Mouse (Mus musculus) lung, adult 18-20 months (tissue): Measurements from ENCODE around the gene Prdm9.
A peak's percentile ranks its signal among the peaks of the same experiment; 100 is the strongest.

Experiments used
- DNase-seq, 2 experiments: peaks; one replicate each; pipeline ENCODE4 v3.0.0; 2022; ENCODE audit warnings: mixed read lengths in 2 of 2

Prdm9 gene

GRCm38 (mm10) chr17:15526986-15527810 is 37.0 kb downstream of the Prdm9 start, which contains the start of gene Pdcd2:
Gene Pdcd2 (minus strand): TSS chr17:15527301.
- peak; percentile 96 for DNase-seq

- DNase-seq: no peak
These were observed 37.9 kb downstream of the Prdm9 start for GRCm38 (mm10) chr17:15526304-15526703.

- DNase-seq: no peak
These were observed 45.4 kb downstream of the Prdm9 start for GRCm38 (mm10) chr17:15518766-15519165.

- no peak for DNase-seq
These were observed 46.0 kb downstream of the Prdm9 start for GRCm38 (mm10) chr17:15518186-15518585.

- no peak for DNase-seq
These were observed 46.4 kb downstream of the Prdm9 start for GRCm38 (mm10) chr17:15517776-15518175.

GRCm38 (mm10) chr17:15510694-15511093 is 53.5 kb downstream of the Prdm9 start:
- DNase-seq: no peak

GRCm38 (mm10) chr17:15499656-15500394 is 64.3 kb downstream of the Prdm9 start, which contains the start of the genes Psmb1 and Tbp:
Gene Psmb1 (minus strand): TSS chr17:15499751.
Gene Tbp (plus strand): TSS chr17:15499888.
- peak; percentile 98 for DNase-seq

GRCm38 (mm10) chr17:15498753-15499113 is 65.4 kb downstream of the Prdm9 start:
- no peak for DNase-seq

GRCm38 (mm10) chr17:15497882-15498752 is 66.0 kb downstream of the Prdm9 start:
- peak; percentile 94 to 95 for DNase-seq
